Mouse (Mus musculus) ovary, postnatal 10 days (tissue): ENCODE data around the gene Gmnn.

ENCODE experiments used
- DNase-seq: peaks from one replicate; pipeline ENCODE4 v3.0.0; 2022; ENCODE audit warnings: low spot score

The Gmnn gene

DNA sequence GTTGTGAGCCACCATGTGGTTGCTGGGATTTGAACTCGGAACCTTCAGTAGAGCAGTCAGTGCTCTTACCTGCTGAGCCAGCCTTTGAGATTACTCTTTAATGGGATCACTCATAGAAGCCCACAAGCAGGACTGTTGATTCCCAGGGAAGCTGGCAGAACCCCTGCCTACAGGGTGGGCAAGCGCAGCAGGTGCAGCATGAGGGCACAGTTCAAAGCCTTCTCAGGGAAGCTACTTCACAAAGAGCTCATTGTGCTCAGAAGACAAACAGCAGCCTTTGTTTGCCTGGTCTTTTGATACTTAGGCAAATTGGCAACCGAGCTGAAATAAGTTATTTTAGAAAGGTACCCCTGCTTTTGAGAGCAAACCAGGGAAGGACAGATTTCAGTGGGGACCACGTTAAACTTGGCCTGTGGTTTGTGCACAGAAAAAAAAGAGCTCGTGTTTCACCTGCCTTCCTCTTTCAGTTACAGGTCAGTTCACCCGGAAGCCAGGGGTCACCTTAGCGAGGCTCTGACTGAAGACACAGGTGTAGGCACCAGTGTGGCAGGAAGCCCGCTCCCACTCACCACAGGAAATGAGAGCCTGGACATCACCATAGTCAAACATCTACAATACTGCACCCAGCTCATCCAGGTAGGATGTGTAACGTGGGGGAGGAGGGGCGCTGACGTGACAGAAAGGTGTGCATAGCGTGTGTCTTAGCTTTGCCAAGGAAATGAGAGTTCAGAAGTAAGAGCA lies 51.9 kb downstream of the Gmnn start:
- no peak for DNase-seq

GRCm38 (mm10) chr13:24702128-24702527 lies 59.6 kb downstream of the Gmnn start:
- no peak for DNase-seq
